Mouse (Mus musculus): ENCODE measurements around the gene Trpc3. TPM values are rescaled to one million over a fixed set of nuclear protein-coding genes. Genes with fewer than 3 reads are reported as not detected.

The Trpc3 gene
- polyA plus RNA-seq, 1 experiment from 2014 or later: 3.7 TPM

Other genes starting within 250 kb of the Trpc3 start
- 240 and 277 TPM in 2 replicates for gene Anxa5, start 214.3 kb downstream of the Trpc3 start, polyA plus RNA-seq (2014; fragmentation: Nextera tagmentation; extraction: Ambion mirVana)
- gene 1810062G17Rik, start 214.2 kb downstream of the Trpc3 start, polyA plus RNA-seq (2014; fragmentation: Nextera tagmentation; extraction: Ambion mirVana): 1.7 and 1.9 TPM in 2 replicates
- 0.16 and 0.20 TPM in 2 replicates for gene Gm11549, start 168.4 kb downstream of the Trpc3 start, polyA plus RNA-seq (2014; fragmentation: Nextera tagmentation; extraction: Ambion mirVana)
- 60.7 and 62.1 TPM in 2 replicates for gene Exosc9, start 137.6 kb downstream of the Trpc3 start, polyA plus RNA-seq (2014; fragmentation: Nextera tagmentation; extraction: Ambion mirVana)
- gene Ccna2, start 118.0 kb downstream of the Trpc3 start, polyA plus RNA-seq (2014; fragmentation: Nextera tagmentation; extraction: Ambion mirVana): 210 and 219 TPM in 2 replicates
- gene Bbs7, start 76.7 kb downstream of the Trpc3 start, polyA plus RNA-seq (2014; fragmentation: Nextera tagmentation; extraction: Ambion mirVana): 10.4 and 13.5 TPM in 2 replicates
- 54.3 and 56.8 TPM in 2 replicates for gene 4932438A13Rik, start 172.9 kb upstream of the Trpc3 start, polyA plus RNA-seq (2014; fragmentation: Nextera tagmentation; extraction: Ambion mirVana)